Mouse (Mus musculus) kidney, adult 2 months (tissue): ENCODE measurements around the gene Oser1. TPM values are rescaled to one million over a fixed set of nuclear protein-coding genes. Genes with fewer than 3 reads are reported as not detected.
A peak's percentile ranks its signal among the peaks of the same experiment; 100 is the strongest.
"Not testable (repeated sequence)": the region's sequence is repeated elsewhere in the genome, so short reads cannot be mapped to it uniquely, and the experiment has no call there.

Experiments used
- DNase-seq: peaks from one replicate; pipeline ENCODE4 v3.0.0; 2021
- H3K27ac ChIP-seq: fragments of 200-500 bp; 2 replicates; pipeline ENCODE4 v1.5.1; 2012; ENCODE audit warnings: low read depth, low read length, control low read depth, inconsistent platforms; ENCODE audit not compliant: insufficient read depth
- H3K27me3 ChIP-seq: fragments of 200-500 bp; replicated peaks from 2 replicates; pipeline ENCODE4 v1.6.1; 2012; ENCODE audit warnings: mild to moderate bottlenecking, moderate library complexity, low read length, inconsistent platforms; ENCODE audit not compliant: control insufficient read depth, insufficient read depth
- H3K36me3 ChIP-seq: fragments of 200-500 bp; 2 replicates; pipeline ENCODE4 v1.6.1; 2012; ENCODE audit warnings: mild to moderate bottlenecking, moderate library complexity, low read length, inconsistent platforms; ENCODE audit not compliant: control insufficient read depth, insufficient read depth
- H3K4me1 ChIP-seq: fragments of 200-500 bp; 2 replicates; pipeline ENCODE4 v1.6.1; 2011; ENCODE audit warnings: low read length; ENCODE audit not compliant: control insufficient read depth, insufficient read depth
- H3K4me3 ChIP-seq: fragments of 200-500 bp; 2 replicates; pipeline ENCODE4 v1.5.1; 2011; ENCODE audit warnings: mild to moderate bottlenecking, low read depth, low read length, control low read depth; ENCODE audit not compliant: insufficient read depth
- CTCF ChIP-seq: fragments of 200-500 bp; conservative IDR thresholded peaks from 2 replicates; pipeline ENCODE4 v1.5.1; 2011; ENCODE audit warnings: low read depth, mild to moderate bottlenecking, control low read depth, low read length, moderate library complexity, mixed read lengths; ENCODE audit not compliant: insufficient read depth, insufficient read length
- POLR2A ChIP-seq: fragments of 200-500 bp; IDR thresholded peaks from one replicate; pipeline ENCODE4 v1.6.1; 2011; ENCODE audit warnings: low read depth, low read length, control low read depth
- WGBS: fragments of 180-500 bp; shearing (Covaris S2); methylation state at CpG from one replicate; pipeline ENCODE4 v1.1.7; 2018; 5-methylcytosine and 5-hydroxymethylcytosine counted together
- polyA plus RNA-seq: library from polyadenylated mRNA; depleted of rRNA; stranded (reverse); fragments of >200 nt; gene quantifications from 2 replicates; pipeline ENCODE4 v1.2.3, GENCODE M21; 2012

Gene Oser1
- polyA plus RNA-seq, 1 experiment, result 13.9 TPM

DNA sequence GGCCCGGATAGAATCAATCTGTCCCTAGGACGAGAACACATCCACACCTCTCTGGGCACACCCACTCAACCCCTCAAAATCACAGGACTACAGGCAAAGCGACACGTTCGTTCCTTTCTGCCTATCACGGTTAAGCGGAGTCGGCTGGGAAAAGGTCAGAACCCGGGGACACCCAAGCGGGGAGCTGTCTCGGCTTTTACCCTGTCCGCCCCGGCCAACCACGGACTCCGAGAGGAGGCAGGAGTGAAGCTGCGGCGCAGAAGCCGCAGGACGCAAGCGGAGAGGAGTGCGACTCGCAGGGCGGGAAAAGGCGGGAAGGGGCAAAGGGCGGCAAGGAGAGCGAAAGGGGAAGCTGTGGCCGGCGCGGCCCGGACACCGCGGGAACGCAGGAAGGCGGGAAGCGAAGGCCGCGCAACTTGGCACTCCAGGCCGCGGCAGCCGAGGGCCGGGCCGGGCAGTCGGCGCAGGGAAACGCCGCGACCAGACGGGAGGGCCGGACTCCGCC lies 5.6 kb downstream of the Oser1 start:
- Histone ChIP-seq H3K27ac (peak overlapping the region; percentile 65), H3K4me3 (peak overlapping the region; percentile 97), H3K36me3 (peaks cover 4% of the 10 kb centered on the region; the same call in 1 of the 2 replicates), H3K4me1 (peaks cover 21% of the 10 kb centered on the region), H3K27me3 (no peaks in the 10 kb centered on the region)
- TF ChIP-seq CTCF, result no peak
- TF ChIP-seq POLR2A, result no peak
- DNase-seq, result peak; percentile 72
- under 1% methylated on average over 50 of the region's 50 CpGs for WGBS

DNA sequence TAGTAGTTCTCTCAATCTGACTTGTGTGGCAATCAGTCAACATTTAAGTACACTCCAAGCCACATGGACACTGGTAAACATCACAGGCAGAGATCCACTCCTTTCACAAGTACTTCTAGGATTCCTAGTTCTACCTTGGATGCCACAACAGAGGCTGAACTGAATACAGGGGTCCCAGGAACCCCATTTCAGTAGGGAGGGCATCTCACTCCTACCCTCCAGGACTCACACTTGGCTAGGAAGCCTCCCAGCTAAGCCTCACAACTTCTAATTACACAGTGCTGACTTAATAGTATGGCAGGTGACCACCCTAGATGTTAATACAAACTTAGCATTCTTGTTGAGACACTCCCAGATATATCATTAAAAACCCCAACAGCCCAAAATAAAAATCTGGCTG lies 6.7 kb downstream of the Oser1 start:
- Histone ChIP-seq H3K4me1 (peaks cover 16% of the 10 kb centered on the region), H3K36me3 (peaks cover 4% of the 10 kb centered on the region; the same call in 1 of the 2 replicates), H3K27ac (no peak overlapping the region), H3K27me3 (no peaks in the 10 kb centered on the region), H3K4me3 (no peak overlapping the region)
- no peak for DNase-seq
- TF ChIP-seq CTCF (no peak), POLR2A (no peak)

DNA sequence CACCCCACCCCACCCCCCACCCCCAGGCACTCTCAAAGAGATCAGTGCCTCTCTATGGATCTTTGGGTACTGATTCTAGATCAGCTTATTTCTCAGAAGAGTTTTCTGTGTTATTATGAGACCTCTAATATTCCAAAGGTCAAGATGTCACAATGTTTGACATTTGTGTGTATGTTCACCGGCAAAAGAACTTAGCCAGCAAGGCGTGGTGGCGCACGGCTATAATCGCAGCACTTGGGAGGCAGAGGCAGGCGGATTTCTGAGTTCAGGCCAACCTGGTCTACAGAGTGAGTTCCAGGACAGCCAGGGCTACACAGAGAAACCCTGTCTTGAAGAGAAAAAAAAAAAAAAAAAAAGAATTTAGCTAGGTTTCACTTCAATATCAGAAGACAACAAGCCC lies 7.5 kb downstream of the Oser1 start:
- H3K27ac ChIP-seq, result no peak overlapping the region
- TF ChIP-seq POLR2A, result no peak
- no peak for TF ChIP-seq CTCF
- peaks cover 4% of the 10 kb centered on the region; the same call in 1 of the 2 replicates for H3K36me3 ChIP-seq
- 85% methylated on average over 6 of the region's 6 CpGs for WGBS
- DNase-seq, result no peak
- no peaks in the 10 kb centered on the region for H3K27me3 ChIP-seq
- peaks cover 15% of the 10 kb centered on the region for H3K4me1 ChIP-seq
- no peak overlapping the region for H3K4me3 ChIP-seq

DNA sequence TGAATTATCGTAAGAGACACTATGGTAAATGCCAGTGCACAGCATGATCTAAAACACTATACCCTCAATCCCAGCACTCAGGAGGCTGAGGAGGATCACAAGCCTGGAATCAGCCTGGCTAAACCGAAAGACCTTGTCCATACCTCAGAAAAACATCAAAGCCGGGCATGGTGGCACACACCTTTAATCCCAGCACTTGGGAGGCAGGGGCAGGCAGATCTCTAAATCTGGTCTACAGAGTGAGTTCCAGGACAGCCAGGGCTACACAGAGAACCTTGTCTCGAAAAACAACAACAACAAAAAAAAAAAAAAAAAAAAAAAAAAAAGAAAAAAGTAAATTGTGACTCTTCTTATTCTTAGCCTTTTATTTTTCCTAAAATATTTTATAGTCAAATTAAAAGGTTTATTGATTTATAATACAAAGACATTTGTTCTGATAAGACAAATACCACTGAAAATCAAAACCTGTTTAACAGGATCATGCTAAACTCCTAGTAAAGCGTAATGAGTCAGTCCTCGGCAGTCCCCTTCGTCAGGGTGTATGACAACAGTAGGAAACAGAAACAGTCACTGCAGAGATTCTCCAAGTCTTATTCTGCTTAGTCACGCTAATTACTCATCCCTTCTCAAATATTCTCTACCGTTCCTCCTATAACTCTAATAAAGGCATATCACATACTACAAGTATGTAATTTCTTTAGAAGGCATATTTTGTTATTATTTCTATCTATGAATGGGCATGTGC lies 11.5 kb downstream of the Oser1 start:
- DNase-seq, result no peak
- WGBS, result 85% methylated on average over 9 of the region's 9 CpGs
- peaks cover 6% of the 10 kb centered on the region for H3K4me1 ChIP-seq
- no peaks in the 10 kb centered on the region for H3K27me3 ChIP-seq
- no peak overlapping the region for H3K27ac ChIP-seq
- peaks cover 15% of the 10 kb centered on the region for H3K36me3 ChIP-seq
- no peak overlapping the region for H3K4me3 ChIP-seq
- TF ChIP-seq CTCF (no peak), POLR2A (no peak)

DNA sequence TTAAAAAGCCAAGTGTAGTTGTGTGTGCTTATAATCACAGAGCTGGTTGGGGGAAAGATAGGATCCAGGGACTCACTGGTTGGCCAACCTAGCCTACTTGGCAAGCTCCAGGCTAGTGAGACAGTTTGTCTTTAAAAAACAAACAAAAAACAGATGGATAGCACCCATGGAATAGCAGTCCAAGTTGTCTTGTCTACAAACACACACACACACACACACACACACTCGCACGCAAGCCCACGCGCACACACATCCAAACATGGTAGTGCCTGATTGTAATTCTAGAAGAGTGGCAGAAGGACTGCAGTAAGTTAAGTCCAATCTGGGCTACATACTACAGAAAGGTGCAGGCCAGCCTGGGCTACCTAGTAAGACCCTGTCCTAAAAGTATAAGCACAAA lies 12.1 kb downstream of the Oser1 start:
- Histone ChIP-seq H3K27ac (no peak overlapping the region), H3K36me3 (peaks cover 16% of the 10 kb centered on the region), H3K4me1 (peaks cover under 1% of the 10 kb centered on the region), H3K27me3 (no peaks in the 10 kb centered on the region), H3K4me3 (no peak overlapping the region)
- TF ChIP-seq CTCF (no peak), POLR2A (no peak)
- WGBS, result 93% methylated on average over 4 of the region's 4 CpGs
- DNase-seq, result no peak

DNA sequence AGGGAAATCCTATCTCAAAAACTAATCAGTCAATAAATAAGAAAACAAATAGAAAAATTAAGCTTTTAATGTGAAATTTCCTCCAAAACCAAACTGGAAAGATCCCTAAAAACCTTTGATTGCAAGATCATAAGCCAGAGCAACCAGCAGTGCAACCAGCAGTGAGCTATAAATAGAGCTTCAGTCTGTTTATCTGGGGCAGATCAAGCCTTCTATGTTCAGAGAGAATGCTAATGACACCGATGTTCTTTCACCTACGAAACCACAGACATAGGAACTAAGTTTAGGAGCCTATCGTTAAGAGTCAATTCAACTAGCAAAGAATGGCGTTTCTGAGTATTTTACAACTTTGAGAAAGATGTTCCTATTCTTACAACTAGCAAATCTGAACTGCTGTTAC lies 12.7 kb downstream of the Oser1 start:
- no peaks in the 10 kb centered on the region for H3K27me3 ChIP-seq
- H3K27ac ChIP-seq, result no peak overlapping the region
- DNase-seq, result no peak
- H3K36me3 ChIP-seq, result peaks cover 21% of the 10 kb centered on the region
- WGBS, result 62% methylated on average over 4 of the region's 4 CpGs
- H3K4me1 ChIP-seq, result no peaks in the 10 kb centered on the region; the same call in 1 of the 2 replicates
- no peak overlapping the region for H3K4me3 ChIP-seq
- no peak for TF ChIP-seq POLR2A

DNA sequence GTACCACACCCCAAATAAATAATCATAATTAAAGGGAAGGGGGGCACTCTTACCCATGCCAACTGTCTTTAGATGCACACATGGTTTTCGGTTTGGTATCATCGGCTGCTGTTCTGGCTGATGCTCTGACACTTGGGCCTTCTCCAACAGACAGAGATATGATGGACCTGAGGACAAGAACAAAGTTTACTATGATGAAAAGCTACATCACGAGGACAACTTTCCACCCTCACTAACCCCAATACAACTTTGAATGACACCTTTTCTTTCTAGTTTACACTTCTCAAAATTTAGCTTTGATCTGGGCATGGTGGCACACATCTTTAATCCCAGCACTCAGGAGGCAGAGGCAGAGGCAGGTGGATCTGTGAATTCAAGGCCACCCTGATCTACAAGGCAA lies 13.2 kb downstream of the Oser1 start:
- not testable (repeated sequence) for H3K27me3 ChIP-seq, H3K4me1 ChIP-seq, H3K27ac ChIP-seq, DNase-seq, H3K4me3 ChIP-seq
- peaks cover 21% of the 10 kb centered on the region for H3K36me3 ChIP-seq
- WGBS, result 79% methylated on average over 3 of the region's 3 CpGs
